Mouse (Mus musculus): ENCODE measurements at regions not wholly inside any gene's neighbourhood (a gene's known extent, or its start where the extent isn't known, plus 50 kb on each side); places are given as distances from the start of the nearest gene placed in this dataset.
A peak's percentile ranks its signal among the peaks of the same experiment; 100 is the strongest.

GRCm38 (mm10) chr12:79888812-79889211, 224.0 kb downstream of the Zfp36l1 start:
- no peak for DNase-seq (ENCODE audit: inconsistent age in 2 of 2, low spot score in 1 of 2)

- DNase-seq (ENCODE audit: inconsistent age in 2 of 2, low spot score in 1 of 2), result peak in 1 of 2 experiments; percentile 42
These were observed 224.7 kb downstream of the Zfp36l1 start for GRCm38 (mm10) chr12:79888086-79888485.

DNA sequence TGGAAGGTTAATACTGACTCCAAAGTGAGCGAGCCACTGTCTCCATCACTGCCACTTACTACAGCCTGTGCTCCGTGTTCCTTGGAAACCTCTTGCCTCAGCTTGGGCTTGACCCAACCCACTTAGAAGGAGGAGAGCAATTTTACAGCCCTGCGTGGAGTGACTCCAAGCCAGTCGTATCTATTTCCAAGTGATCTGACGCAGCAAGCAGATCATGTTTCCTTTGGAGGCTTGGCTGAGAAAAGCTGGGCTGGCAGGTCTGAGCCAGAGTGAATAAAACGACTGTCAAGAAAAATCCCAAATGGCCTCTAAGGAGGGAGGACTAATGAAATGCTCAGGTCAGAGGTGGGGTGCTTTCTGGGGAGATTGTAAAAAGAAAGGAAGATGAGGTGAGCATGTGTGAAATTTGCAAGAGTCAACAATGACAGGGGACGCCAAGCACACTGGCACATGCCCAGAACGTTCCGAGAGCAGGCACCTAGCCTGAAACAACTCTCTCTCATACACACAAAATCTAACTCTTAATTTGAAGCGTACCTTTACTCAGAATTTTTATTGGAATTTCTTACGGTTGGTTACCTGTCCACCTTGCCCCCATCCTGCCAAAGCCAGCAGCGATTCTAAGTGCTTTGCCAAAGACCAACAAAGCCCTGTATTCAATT, 225.5 kb downstream of the Zfp36l1 start:
- peak; percentile 48 to 79 for DNase-seq (ENCODE audit: inconsistent age in 2 of 2, low spot score in 1 of 2)

DNA sequence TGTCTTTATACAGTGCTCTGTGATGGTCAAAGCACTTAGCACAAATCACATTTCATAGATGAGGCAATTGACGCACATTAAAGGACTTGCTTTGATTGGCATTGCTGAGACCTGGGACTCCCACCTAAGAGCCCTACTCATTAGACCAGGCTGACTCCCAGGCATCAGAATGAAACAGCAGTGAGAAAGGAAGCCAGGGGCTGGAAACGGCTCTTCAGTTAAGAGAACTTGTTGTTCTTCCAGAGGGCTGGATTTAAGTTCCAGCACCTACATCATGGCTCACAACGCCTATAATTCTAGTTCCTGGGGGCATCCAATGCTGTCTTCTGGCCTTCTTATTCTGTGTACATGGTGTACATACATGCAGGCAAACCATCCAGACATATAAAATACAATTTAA, 226.3 kb downstream of the Zfp36l1 start:
- no peak for DNase-seq (ENCODE audit: inconsistent age in 2 of 2, low spot score in 1 of 2)

DNA sequence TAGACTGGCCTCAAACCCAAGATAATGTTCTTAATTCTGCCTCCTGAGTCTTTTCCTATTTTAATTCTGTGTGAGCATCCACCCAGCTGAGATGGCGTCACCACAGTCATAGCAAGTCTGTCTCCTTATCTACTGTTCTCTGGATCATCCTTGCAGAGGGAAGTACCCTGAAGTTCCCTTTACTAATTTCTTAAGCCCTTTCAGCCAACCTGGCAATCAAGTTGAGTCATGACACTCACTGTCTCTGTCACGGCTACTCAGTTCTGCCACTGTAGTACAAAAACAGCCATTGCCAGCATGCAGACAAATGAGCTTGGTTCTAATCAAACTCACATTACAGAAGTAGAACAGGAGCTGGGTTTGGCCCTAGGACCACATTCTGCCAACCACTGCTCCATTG, 227.5 kb downstream of the Zfp36l1 start:
- peak in 1 of 2 experiments; percentile 34 for DNase-seq (ENCODE audit: inconsistent age in 2 of 2, low spot score in 1 of 2)

DNA sequence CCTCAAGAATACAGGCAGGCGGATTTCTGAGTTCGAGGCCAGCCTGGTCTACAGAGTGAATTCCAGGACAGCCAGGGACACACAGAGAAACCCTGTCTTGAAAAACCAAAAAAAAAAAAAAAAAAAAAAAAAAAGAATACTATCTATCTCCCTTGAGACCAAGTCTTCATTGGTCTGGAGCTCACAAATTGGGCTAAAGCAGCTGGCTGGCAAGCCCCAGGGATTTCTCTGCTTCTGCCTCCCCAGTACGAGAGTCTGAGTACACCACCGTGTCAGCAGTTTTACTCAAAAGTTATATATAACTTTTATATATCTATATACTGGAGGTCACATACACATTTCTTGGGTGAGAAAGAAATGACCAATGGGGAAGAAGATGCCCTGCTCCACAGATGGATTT, 229.2 kb downstream of the Zfp36l1 start:
- no peak for DNase-seq (ENCODE audit: inconsistent age in 2 of 2, low spot score in 1 of 2)

DNA sequence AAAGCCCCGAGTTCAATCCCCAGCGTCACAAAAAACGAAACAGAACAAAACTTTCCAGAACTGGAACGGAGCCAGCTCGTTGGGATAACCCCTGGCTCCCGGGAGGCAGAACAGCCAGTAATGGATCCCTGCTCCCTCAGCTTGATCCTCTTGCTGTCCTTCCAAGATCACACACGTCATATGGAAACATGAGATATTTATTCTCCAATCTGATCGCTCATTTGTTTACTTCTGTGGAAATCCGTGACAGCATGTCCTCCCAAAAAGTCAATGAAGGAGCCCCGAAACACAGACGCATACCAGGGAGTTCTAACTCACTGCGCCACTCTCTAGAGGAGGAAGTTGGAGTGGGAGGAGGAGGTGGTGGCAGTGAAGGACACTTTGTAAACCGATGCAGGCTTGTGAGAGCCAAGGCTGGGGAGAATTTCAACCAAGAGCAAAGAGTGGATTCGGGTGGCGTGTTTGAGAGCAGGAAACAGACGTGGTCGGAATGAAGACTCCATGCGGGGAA, 232.0 kb downstream of the Zfp36l1 start:
- peak; percentile 41 to 71 for DNase-seq (ENCODE audit: inconsistent age in 2 of 2, low spot score in 1 of 2)

DNA sequence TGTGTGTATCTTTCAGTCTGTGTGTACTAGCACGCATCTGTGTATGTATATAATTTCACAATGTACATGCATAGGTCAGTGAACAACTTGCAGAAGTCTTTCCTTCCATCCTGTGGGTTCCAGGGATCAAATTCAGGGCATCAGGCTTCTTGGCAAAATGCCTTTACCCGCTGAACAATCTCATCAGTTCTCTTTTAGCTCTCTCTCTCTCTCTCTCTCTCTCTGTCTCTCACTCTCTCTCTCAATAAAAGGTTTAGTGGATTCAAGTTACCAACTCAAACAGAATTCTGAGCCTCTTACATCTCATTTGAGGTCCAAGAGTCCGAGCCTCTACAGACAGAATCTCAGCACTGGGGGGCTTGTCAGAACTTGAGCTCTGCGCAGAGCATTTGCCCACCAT, 232.5 kb downstream of the Zfp36l1 start:
- DNase-seq (ENCODE audit: inconsistent age in 2 of 2, low spot score in 1 of 2), result no peak

DNA sequence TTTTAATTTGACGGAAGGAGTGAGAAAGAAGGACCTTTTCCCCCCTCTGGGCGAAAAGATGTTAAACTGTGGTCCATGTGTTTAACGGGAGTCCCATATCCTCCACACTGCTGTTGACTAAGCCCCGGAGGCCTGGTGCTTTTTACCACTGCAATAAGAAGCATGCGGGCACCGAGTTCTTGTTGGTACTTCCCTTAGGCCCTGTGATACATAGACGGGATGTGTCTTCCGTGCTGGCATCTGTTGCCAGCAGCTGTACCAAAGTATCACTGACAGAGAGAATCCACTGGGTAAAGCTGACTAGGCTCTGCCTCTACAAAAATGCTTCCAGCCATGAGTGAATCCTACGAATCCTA, 232.9 kb downstream of the Zfp36l1 start:
- DNase-seq (ENCODE audit: inconsistent age in 2 of 2, low spot score in 1 of 2), result no peak

DNA sequence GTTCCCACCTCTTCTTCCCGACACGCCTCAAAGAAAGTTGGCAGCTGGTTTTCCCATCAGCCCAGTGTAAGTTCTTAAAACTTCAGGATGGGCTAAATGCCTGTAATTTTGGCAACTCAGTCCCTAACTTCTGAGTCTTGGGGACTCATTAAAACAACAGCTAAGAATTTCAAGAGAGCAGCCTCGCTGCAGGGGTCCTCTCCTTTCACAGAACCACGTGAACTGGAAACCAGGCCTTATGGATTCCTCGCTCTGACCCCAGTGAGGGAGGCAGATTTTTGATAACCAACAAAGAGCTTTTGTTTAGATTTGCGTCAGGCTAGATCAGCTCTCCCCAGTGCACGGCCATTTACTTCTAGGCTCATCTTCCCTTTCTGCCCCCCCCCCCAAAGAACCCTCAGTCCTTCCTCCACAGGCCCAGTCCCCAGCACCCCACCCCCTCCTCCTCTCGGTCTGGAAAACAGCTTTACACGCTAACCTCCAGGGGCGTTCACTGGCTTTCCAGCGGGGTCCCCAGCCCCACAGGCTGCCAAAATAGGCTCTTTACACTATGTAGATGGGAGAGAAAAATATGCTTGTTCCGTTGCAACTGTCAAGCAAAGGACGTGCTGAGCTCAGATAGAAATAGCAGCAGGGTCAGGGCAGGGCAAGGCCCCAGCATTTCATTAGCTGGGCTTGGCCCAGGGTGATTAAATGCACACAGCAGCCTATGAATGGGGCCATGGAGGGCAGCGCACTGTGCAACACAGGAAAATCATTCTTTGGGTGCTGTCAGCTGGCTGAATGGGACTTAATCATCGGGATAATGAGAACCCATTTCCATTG, 233.5 kb downstream of the Zfp36l1 start:
- peak; percentile 79 to 87 for DNase-seq (ENCODE audit: inconsistent age in 2 of 2, low spot score in 1 of 2)

GRCm38 (mm10) chr12:79878766-79879092, 234.1 kb downstream of the Zfp36l1 start:
- peak in 1 of 2 experiments; percentile 33 for DNase-seq (ENCODE audit: inconsistent age in 2 of 2, low spot score in 1 of 2)

DNA sequence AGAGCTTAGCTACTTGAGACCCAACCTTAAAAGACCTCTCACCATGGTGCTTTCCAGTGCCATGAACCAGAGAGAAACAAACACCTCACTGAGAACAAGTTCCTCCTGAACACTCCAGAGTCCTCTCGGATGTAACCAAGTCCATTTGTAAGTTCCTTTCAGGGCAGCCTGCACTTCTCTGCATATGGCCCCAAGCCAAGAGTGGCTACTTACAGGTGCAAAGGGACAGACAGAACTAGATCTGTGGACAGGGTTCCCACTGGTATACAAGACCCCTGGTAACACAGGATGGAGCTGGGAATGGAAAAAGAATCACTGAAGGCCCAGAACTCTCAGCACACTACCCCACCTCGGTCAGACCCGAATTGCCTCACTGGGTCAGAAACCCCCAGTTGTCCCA, 234.7 kb downstream of the Zfp36l1 start:
- DNase-seq (ENCODE audit: inconsistent age in 2 of 2, low spot score in 1 of 2), result peak in 1 of 2 experiments; percentile 36

DNA sequence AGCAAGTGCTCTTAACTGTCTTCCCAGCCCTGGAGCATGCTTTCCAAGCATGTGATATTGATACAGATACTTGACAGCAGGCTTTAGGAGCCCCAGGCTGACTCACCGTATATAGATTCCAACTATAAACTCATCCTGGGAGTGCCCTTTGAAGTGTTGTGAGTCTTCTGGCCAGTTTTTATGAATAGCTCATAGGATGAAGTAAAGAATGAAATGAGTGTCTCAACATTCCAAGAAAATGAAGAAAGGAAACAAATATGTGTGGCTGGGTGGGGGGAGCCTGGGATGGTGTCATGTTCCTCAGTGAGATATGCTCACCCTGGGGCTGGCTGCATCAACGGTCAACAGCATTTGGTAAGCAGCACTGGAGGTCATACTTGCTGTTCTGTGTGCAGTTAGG, 238.5 kb downstream of the Zfp36l1 start:
- DNase-seq (ENCODE audit: inconsistent age in 2 of 2, low spot score in 1 of 2), result no peak

DNA sequence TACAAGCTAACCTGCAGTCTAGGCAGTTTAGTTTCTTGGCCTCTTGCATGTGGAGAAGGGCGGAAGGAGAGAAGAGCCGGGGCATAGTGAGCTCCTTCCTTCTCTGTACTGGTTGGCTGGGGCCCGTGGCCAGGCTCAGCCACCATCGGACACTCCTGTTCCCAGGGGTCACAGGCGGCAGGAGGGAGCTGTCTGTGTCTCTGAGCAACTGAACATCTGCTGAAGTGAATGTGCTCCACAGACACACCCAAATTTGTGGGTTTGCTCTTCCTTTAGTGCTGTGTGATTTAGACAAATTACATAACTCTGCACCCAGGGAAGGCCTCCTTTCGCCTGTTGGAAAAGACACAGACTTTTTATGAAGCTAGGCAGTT, 247.6 kb downstream of the Zfp36l1 start:
- DNase-seq (ENCODE audit: inconsistent age in 2 of 2, low spot score in 1 of 2), result no peak

DNA sequence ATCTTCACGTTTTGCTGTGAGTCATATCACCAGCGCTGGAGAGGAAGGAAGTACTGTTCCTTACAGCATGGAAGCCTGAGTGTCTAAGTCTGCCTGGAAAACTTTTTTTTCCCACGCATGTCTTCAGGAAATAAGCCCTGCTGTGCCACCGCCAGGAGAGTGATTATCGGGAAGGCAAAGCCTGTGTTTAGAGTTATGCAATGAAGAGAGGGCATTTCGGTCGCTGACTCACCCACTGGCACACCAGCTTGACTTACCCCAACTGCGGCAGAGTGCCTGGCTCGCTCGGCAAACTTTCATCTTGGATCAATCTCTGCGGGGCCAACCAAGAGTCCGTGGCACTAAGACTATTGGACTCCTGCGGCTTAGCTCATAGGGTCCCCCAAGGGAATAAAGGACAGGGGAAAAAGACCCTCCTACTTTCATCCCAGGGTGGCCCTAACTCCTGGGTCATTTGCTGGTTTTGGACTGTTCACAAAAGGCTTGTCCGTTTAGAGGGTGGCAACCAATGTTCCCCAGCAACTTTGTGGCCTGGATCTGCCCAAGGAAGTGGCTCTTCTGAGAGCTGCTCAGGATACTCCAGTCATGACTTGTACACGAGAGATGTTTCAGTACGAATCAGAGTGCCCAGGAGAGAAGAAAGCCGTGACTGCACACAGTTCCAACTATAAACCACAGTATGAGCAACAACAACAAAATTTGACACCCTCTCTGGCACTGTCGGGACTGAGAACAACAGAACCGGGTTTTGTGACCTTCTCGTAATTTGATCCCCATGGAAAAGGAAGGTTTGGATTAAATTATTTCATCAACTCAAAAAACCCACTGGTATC, 248.3 kb downstream of the Zfp36l1 start:
- peak; percentile 31 to 77 for DNase-seq (ENCODE audit: inconsistent age in 2 of 2, low spot score in 1 of 2)
